Mouse (Mus musculus): ENCODE data around the gene Tmod1.

GRCm38 (mm10) chr4:46048418-46048817, 9.7 kb downstream of the Tmod1 start:
- TF ChIP-seq CTCF (IDR thresholded peaks at IDR 0.05; ENCODE audit: control insufficient read depth, insufficient read depth, low read length) = no peak
- no peak for TF ChIP-seq POLR2A (IDR thresholded peaks at IDR 0.05; ENCODE audit: borderline replicate concordance, control insufficient read depth, low read depth, low read length)

Measured in bone marrow, adult 2 months (tissue).